Mouse (Mus musculus) hindbrain, embryonic 15.5 days (tissue): ENCODE measurements around the gene Rrn3. TPM values are rescaled to one million over a fixed set of nuclear protein-coding genes. Genes with fewer than 3 reads are reported as not detected.

Experiments
- ATAC-seq: fragments of 200-750 bp; cut with Nextera tagmentation; 2 replicates; pipeline ENCODE4 v1.8.0; 2017; ENCODE audit warnings: low read depth, moderate number of reproducible peaks, moderate TSS enrichment; ENCODE audit not compliant: low FRiP score
- H3K27ac ChIP-seq: fragments of 300-500 bp; sonication (generic); replicated peaks from 2 replicates; pipeline ENCODE4 v1.5.1; 2015; ENCODE audit warnings: mild to moderate bottlenecking, inconsistent platforms
- H3K27me3 ChIP-seq: fragments of 300-500 bp; sonication (generic); 2 replicates; pipeline ENCODE4 v1.6.1; 2015; ENCODE audit warnings: control low read depth, inconsistent platforms
- H3K36me3 ChIP-seq: fragments of 300-500 bp; sonication (generic); 2 replicates; pipeline ENCODE4 v1.6.1; 2015; ENCODE audit warnings: control low read depth, inconsistent platforms
- H3K4me1 ChIP-seq: fragments of 300-500 bp; sonication (generic); replicated peaks from 2 replicates; pipeline ENCODE4 v1.6.1; 2015; ENCODE audit warnings: control low read depth, inconsistent platforms
- H3K4me2 ChIP-seq: fragments of 300-500 bp; sonication (generic); 2 replicates; pipeline ENCODE4 v1.6.1; 2015; ENCODE audit warnings: moderate library complexity, mild to moderate bottlenecking, inconsistent platforms
- H3K4me3 ChIP-seq: fragments of 300-500 bp; sonication (generic); 2 replicates; pipeline ENCODE4 v1.5.1; 2015; ENCODE audit warnings: mild to moderate bottlenecking, inconsistent platforms
- H3K9ac ChIP-seq: fragments of 300-500 bp; sonication (generic); 2 replicates; pipeline ENCODE4 v1.6.1; 2015; ENCODE audit warnings: inconsistent platforms
- H3K9me3 ChIP-seq: fragments of 300-500 bp; sonication (generic); 2 replicates; pipeline ENCODE4 v1.6.1; 2016; ENCODE audit warnings: control low read depth, inconsistent platforms
- WGBS: fragments of 180-500 bp; shearing (Covaris S2); methylation state at CpG from one replicate; pipeline ENCODE4 v1.1.7; 2015; 5-methylcytosine and 5-hydroxymethylcytosine counted together
- polyA plus RNA-seq: library from polyadenylated mRNA; unstranded; fragments of >200 nt; fragmentation: Nextera tagmentation; extraction: Ambion mirVana; gene quantifications from 2 replicates; pipeline ENCODE4 v1.2.1, GENCODE M21; 2015

Gene Rrn3
- polyA plus RNA-seq, 1 experiment from 2014 or later: 86.7 TPM

GRCm38 (mm10) chr16:13826511-13826910 lies 46.0 kb downstream of the Rrn3 start:
- H3K4me1 ChIP-seq: peaks cover 5% of the 10 kb centered on the region; the same call in 1 of the 2 replicates
- H3K36me3 ChIP-seq: peaks cover 44% of the 10 kb centered on the region
- H3K4me2 ChIP-seq: no peak overlapping the region

GRCm38 (mm10) chr16:13830444-13830843 lies 49.9 kb downstream of the Rrn3 start:
- Histone ChIP-seq H3K27ac (no peak overlapping the region), H3K9me3 (no peaks in the 10 kb centered on the region), H3K4me1 (no peaks in the 10 kb centered on the region), H3K4me2 (no peak overlapping the region), H3K27me3 (no peaks in the 10 kb centered on the region), H3K9ac (no peak overlapping the region), H3K4me3 (no peak overlapping the region), H3K36me3 (peaks cover 81% of the 10 kb centered on the region)
- WGBS: 91% methylated on average over 10 of the region's 10 CpGs
- ATAC-seq: no peak

More at GRCm38 (mm10) chr16:13826511-13826910, 46.0 kb downstream of the Rrn3 start:
- Histone ChIP-seq H3K9ac (no peak overlapping the region), H3K4me3 (no peak overlapping the region), H3K9me3 (no peaks in the 10 kb centered on the region), H3K27me3 (no peaks in the 10 kb centered on the region), H3K27ac (no peak overlapping the region)
- 80% methylated on average over 4 of the region's 4 CpGs for WGBS
- ATAC-seq: no peak

- Histone ChIP-seq H3K27me3 (no peaks in the 10 kb centered on the region), H3K27ac (no peak overlapping the region), H3K4me2 (no peak overlapping the region), H3K9ac (no peak overlapping the region), H3K9me3 (no peaks in the 10 kb centered on the region), H3K4me1 (no peaks in the 10 kb centered on the region), H3K4me3 (no peak overlapping the region), H3K36me3 (peaks cover 93% of the 10 kb centered on the region)
- ATAC-seq: no peak
- 83% methylated on average over 5 of the region's 5 CpGs for WGBS
These were observed 51.1 kb downstream of the Rrn3 start for GRCm38 (mm10) chr16:13831606-13832005.

GRCm38 (mm10) chr16:13834382-13834781 lies 53.9 kb downstream of the Rrn3 start:
- no peak for ATAC-seq
- H3K36me3 ChIP-seq: peaks cover 97% of the 10 kb centered on the region
- no peaks in the 10 kb centered on the region for H3K4me1 ChIP-seq
- 95% methylated on average over 5 of the region's 5 CpGs for whole genome bisulfite sequencing
- H3K9ac ChIP-seq: no peak overlapping the region
- H3K27me3 ChIP-seq: no peaks in the 10 kb centered on the region
- H3K4me3 ChIP-seq: no peak overlapping the region
- H3K4me2 ChIP-seq: no peak overlapping the region
- no peaks in the 10 kb centered on the region for H3K9me3 ChIP-seq
- H3K27ac ChIP-seq: no peak overlapping the region

- ATAC-seq: no peak
- peaks cover 77% of the 10 kb centered on the region for H3K36me3 ChIP-seq
- H3K4me1 ChIP-seq: no peaks in the 10 kb centered on the region
- H3K9me3 ChIP-seq: no peaks in the 10 kb centered on the region
- H3K4me2 ChIP-seq: no peak overlapping the region
- H3K9ac ChIP-seq: no peak overlapping the region
- H3K27me3 ChIP-seq: no peaks in the 10 kb centered on the region
- WGBS: 93% methylated on average over 7 of the region's 7 CpGs
- H3K4me3 ChIP-seq: no peak overlapping the region
- no peak overlapping the region for H3K27ac ChIP-seq
These were observed 59.5 kb downstream of the Rrn3 start for GRCm38 (mm10) chr16:13840056-13840455.

- no peak overlapping the region for H3K4me2 ChIP-seq
- H3K9ac ChIP-seq: no peak overlapping the region
- peaks cover 75% of the 10 kb centered on the region for H3K36me3 ChIP-seq
- H3K4me1 ChIP-seq: no peaks in the 10 kb centered on the region
- H3K4me3 ChIP-seq: no peak overlapping the region
- H3K9me3 ChIP-seq: no peaks in the 10 kb centered on the region
- H3K27ac ChIP-seq: no peak overlapping the region
- H3K27me3 ChIP-seq: no peaks in the 10 kb centered on the region
- 94% methylated on average over 3 of the region's 3 CpGs for WGBS
- no peak for ATAC-seq
These were observed 60.4 kb downstream of the Rrn3 start for GRCm38 (mm10) chr16:13840956-13841355.

- no peak for ATAC-seq
- H3K36me3 ChIP-seq: peaks cover 55% of the 10 kb centered on the region
- H3K4me1 ChIP-seq: no peaks in the 10 kb centered on the region
- no peak overlapping the region for H3K27ac ChIP-seq
- H3K9me3 ChIP-seq: no peaks in the 10 kb centered on the region
- H3K9ac ChIP-seq: no peak overlapping the region
- no peak overlapping the region for H3K4me3 ChIP-seq
- 96% methylated on average over 5 of the region's 5 CpGs for WGBS
- H3K27me3 ChIP-seq: no peaks in the 10 kb centered on the region
- H3K4me2 ChIP-seq: no peak overlapping the region
These were observed 64.5 kb downstream of the Rrn3 start for GRCm38 (mm10) chr16:13845031-13845430.

- H3K27me3 ChIP-seq: no peaks in the 10 kb centered on the region
- ATAC-seq: no peak
- H3K9ac ChIP-seq: no peak overlapping the region
- H3K9me3 ChIP-seq: no peaks in the 10 kb centered on the region
- 95% methylated on average over 1 of the region's 1 CpGs for WGBS
- no peak overlapping the region for H3K27ac ChIP-seq
- H3K4me2 ChIP-seq: no peak overlapping the region
- H3K4me3 ChIP-seq: no peak overlapping the region
- H3K4me1 ChIP-seq: no peaks in the 10 kb centered on the region
- peaks cover 44% of the 10 kb centered on the region for H3K36me3 ChIP-seq
These were observed 66.2 kb downstream of the Rrn3 start for GRCm38 (mm10) chr16:13846675-13847074.

GRCm38 (mm10) chr16:13848310-13848709 lies 67.8 kb downstream of the Rrn3 start:
- Histone ChIP-seq H3K4me1 (no peaks in the 10 kb centered on the region), H3K9me3 (no peaks in the 10 kb centered on the region), H3K4me3 (no peak overlapping the region), H3K27me3 (no peaks in the 10 kb centered on the region), H3K27ac (no peak overlapping the region), H3K9ac (no peak overlapping the region), H3K36me3 (peaks cover 41% of the 10 kb centered on the region), H3K4me2 (no peak overlapping the region)
- WGBS: 79% methylated on average over 2 of the region's 2 CpGs
- no peak for ATAC-seq

GRCm38 (mm10) chr16:13851446-13851845 lies 70.9 kb downstream of the Rrn3 start:
- Histone ChIP-seq H3K4me1 (no peaks in the 10 kb centered on the region), H3K9me3 (no peaks in the 10 kb centered on the region), H3K4me3 (no peak overlapping the region), H3K36me3 (peaks cover 38% of the 10 kb centered on the region), H3K27me3 (no peaks in the 10 kb centered on the region), H3K27ac (no peak overlapping the region), H3K4me2 (no peak overlapping the region), H3K9ac (no peak overlapping the region)
- 97% methylated on average over 4 of the region's 4 CpGs for WGBS
- ATAC-seq: no peak

GRCm38 (mm10) chr16:13853886-13854285 lies 73.4 kb downstream of the Rrn3 start:
- H3K27me3 ChIP-seq: no peaks in the 10 kb centered on the region
- H3K36me3 ChIP-seq: peaks cover 43% of the 10 kb centered on the region
- 97% methylated on average over 4 of the region's 4 CpGs for WGBS
- no peaks in the 10 kb centered on the region for H3K9me3 ChIP-seq
- H3K27ac ChIP-seq: no peak overlapping the region
- ATAC-seq: no peak
- H3K9ac ChIP-seq: no peak overlapping the region
- no peaks in the 10 kb centered on the region for H3K4me1 ChIP-seq
- H3K4me3 ChIP-seq: no peak overlapping the region
- H3K4me2 ChIP-seq: no peak overlapping the region
